Mouse (Mus musculus) kidney, adult 8-10 months (tissue): ENCODE results near the gene Mrgpra4.

Experiments
- DNase-seq, 2 experiments: peaks; one replicate each; pipeline ENCODE4 v3.0.0; 2022

Gene Mrgpra4

DNA sequence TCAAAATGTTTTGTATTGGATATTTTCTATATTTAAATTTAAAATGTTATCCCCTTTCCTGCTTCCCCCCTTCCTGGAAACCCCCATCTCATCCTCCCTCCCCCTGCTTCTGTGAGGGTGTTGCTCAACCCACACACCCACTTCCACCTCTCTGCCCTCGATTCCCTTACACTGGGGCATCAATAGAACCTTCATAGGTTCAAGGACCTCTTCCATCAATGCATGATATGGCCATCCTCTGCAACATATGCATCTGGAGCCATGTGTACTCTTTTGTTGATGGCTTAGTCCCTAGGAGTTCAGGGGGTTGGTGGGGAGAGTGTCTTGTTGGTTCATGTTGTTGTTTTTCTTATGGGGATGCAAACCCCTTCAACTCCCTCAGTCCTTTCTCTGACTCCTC is at the start of gene Mrgpra4:
Gene Mrgpra4, minus strand, starts transcription at position 101 of the 400 bp plus-strand sequence.
- DNase-seq = no peak

DNA sequence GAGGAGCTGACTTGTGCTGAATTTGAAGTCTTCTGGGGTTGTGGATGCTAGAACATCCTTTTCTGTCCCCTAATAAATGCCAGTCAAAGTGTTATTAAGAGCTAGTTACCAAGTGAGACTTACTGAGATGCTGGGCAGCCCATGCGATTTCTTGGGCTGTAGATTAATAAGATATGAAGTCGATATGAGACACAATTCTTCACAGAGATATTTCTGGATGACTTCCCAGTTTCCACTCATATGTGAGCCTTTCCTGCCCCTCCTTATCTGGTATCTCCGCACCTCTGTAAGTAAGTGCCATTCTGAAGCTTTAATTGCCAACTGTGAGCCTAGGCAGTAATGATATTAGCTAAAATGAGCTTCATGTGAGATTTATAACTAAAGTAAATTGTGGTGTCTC is 45.6 kb upstream of the Mrgpra4 start, which contains the start of gene Mrgprx1:
Gene Mrgprx1, minus strand, starts transcription at position 101 of the 400 bp plus-strand sequence.
- no peak for DNase-seq

DNA sequence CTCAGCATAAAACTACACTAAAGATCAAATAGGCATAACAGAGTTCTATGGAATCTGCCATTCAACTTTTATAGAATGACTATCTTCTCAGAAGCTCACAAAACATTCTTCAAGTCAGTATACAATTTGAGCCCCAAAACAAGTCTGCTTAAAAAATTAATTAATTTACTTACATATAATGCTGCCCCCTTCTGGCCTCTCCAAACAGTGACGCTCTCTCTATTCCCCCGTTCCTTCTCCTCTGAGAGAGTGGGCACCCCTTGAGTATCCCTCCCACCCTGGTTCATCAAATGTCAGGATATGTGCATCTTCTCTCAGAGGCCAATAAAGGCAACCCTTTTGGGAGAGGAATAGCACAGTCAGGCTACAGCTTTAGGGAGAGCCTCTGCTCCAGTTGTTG is 36.0 kb upstream of the Mrgpra4 start:
- no peak for DNase-seq

DNA sequence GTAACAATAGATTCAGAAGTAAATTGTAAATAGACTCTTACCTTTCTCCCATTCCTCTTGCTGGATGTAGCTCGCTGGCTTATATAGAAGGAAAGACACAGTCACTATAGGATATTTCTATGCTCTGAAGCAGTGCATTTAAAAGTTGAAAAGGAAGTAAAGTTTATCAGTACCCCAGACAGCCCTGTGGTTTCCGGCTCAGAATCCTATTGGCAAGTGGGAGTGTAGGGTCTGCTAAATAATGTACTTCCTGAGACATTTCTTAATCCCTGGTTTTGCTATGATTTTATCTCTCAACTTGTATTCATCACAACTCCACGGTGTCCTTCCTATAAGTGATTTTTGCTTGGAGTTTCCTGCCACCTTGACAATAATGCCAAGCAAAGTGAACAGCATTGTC is 13.8 kb upstream of the Mrgpra4 start:
- no peak for DNase-seq

DNA sequence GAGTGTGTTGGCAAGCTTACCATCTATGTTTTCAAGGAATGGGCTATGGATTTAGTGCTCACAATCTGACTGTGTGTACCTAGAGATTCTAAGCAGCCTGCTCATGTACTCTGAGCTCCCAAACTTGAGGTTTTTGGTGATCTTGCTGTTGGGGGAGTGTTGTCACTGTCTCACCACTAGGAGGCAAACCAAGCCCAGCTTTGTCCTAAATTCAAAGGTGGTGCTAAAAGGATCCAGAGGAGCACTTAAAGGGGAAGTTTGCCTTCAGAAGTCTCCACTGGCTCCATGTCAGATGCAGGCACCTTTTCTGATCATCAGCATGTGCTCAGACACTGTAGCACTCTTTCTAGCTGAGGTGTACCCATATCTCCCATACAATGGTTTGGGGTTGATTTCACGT is 4.9 kb upstream of the Mrgpra4 start:
- DNase-seq = no peak
